Mouse (Mus musculus): ENCODE data around the gene Draxin.

GRCm38 (mm10) chr4:148173811-148174494, 43.5 kb upstream of the Draxin start:
- TF ChIP-seq POLR2A (IDR thresholded peaks at IDR 0.05; ENCODE audit: low read depth, low read length) (no peak), MAZ (IDR thresholded peaks at IDR 0.05; ENCODE audit: low read depth, low read length) (no peak), CTCF (conservative IDR thresholded peaks at IDR 0.05 in 1 of 2, IDR thresholded peaks at IDR 0.05 in 1 of 2; ENCODE audit: low read depth in 2 of 2, low read length in 2 of 2) (no peak), KAT2A (IDR thresholded peaks at IDR 0.05; ENCODE audit: insufficient replicate concordance, low read length) (no peak), TCF12 (IDR thresholded peaks at IDR 0.05; ENCODE audit: low read depth, low read length) (no peak), ZMIZ1 (IDR thresholded peaks at IDR 0.05; ENCODE audit: low read depth, low read length) (no peak), MYC (IDR thresholded peaks at IDR 0.05; ENCODE audit: low read depth, low read length) (no peak), E2F4 (IDR thresholded peaks at IDR 0.05; ENCODE audit: insufficient replicate concordance, low read depth, low read length) (no peak), ZNF384 (IDR thresholded peaks at IDR 0.05; ENCODE audit: low read depth, low read length) (no peak), UBTF (IDR thresholded peaks at IDR 0.05; ENCODE audit: low read depth, low read length) (no peak), NELFE (IDR thresholded peaks at IDR 0.05; ENCODE audit: low read depth, low read length) (no peak), HCFC1 (IDR thresholded peaks at IDR 0.05; ENCODE audit: low read depth, low read length) (no peak), CHD1 (IDR thresholded peaks at IDR 0.05; ENCODE audit: low read depth, low read length) (no peak)
